Mouse (Mus musculus) thymus, adult 2 months (tissue): ENCODE measurements around the gene Smim5.

Experiments
- CTCF ChIP-seq: fragments of 200-500 bp; IDR thresholded peaks from 2 replicates; pipeline ENCODE4 v1.5.1; 2012; ENCODE audit warnings: mild to moderate bottlenecking, control low read depth, low read length, moderate library complexity, borderline replicate concordance; ENCODE audit not compliant: control insufficient read depth, poor library complexity, insufficient read depth; ENCODE audit errors: extremely low read depth
- POLR2A ChIP-seq: fragments of 200-500 bp; IDR thresholded peaks from 2 replicates; pipeline ENCODE4 v1.6.1; 2012; ENCODE audit warnings: mild to moderate bottlenecking, low read length, control low read depth, moderate library complexity; ENCODE audit not compliant: control insufficient read depth, poor library complexity, insufficient read depth; ENCODE audit errors: extremely low read depth

- no peak for TF ChIP-seq POLR2A
- no peak for TF ChIP-seq CTCF
Observed at GRCm38 (mm10) chr11:115892213-115892612, 7.6 kb upstream of the Smim5 start.
